Mouse (Mus musculus): Measurements from ENCODE around the gene Sdk1. TPM values are rescaled to one million over a fixed set of nuclear protein-coding genes. Genes with fewer than 3 reads are reported as not detected.

Gene Sdk1
- total and polyA plus RNA-seq, 3 experiments: 0.04 to 0.87 TPM; not detected in 1

- no peak for DNase-seq (ENCODE audit: extremely low read depth)
- no peaks in the 10 kb centered on the region for H3K9me3 ChIP-seq (replicated peaks; ENCODE audit: low read length)
- in situ Hi-C loops (cut with MboI; ENCODE audit: low pct_ligation_motif_present, low pct_unique_long_range_greater_than_20kb, low sequenced_read_pairs) (no loop called here), dilution Hi-C loops (cut with MboI; ENCODE audit: extremely low pct_ligation_motif_present, extremely low pct_unique_long_range_greater_than_20kb, low sequenced_read_pairs) (no loop called here)
- TF ChIP-seq ZC3H11A (IDR thresholded peaks at IDR 0.05; ENCODE audit: low read depth, low read length) (no peak), MXI1 (IDR thresholded peaks at IDR 0.05; ENCODE audit: low read depth, low read length) (no peak), MAFK (IDR thresholded peaks at IDR 0.05; ENCODE audit: insufficient replicate concordance, low read length) (no peak), SIN3A (IDR thresholded peaks at IDR 0.05; ENCODE audit: low read length) (no peak), GABPA (IDR thresholded peaks at IDR 0.05; ENCODE audit: insufficient replicate concordance, low read depth, low read length) (no peak), MAZ (IDR thresholded peaks at IDR 0.05; ENCODE audit: low read depth, low read length) (no peak), TCF12 (IDR thresholded peaks at IDR 0.05; ENCODE audit: low read depth, low read length) (no peak), MAX (IDR thresholded peaks at IDR 0.05; ENCODE audit: low read length) (no peak), USF1 (IDR thresholded peaks at IDR 0.05; ENCODE audit: low read depth, low read length) (no peak), E2F4 (IDR thresholded peaks at IDR 0.05; ENCODE audit: insufficient replicate concordance, low read depth, low read length) (no peak), ZKSCAN1 (IDR thresholded peaks at IDR 0.05; ENCODE audit: borderline replicate concordance, low read depth, low read length) (no peak), ZMIZ1 (IDR thresholded peaks at IDR 0.05; ENCODE audit: low read depth, low read length) (no peak), KAT2A (IDR thresholded peaks at IDR 0.05; ENCODE audit: insufficient replicate concordance, low read length) (no peak), UBTF (IDR thresholded peaks at IDR 0.05; ENCODE audit: low read depth, low read length) (no peak), USF2 (conservative IDR thresholded peaks at IDR 0.05; ENCODE audit: low read depth, low read length) (no peak)
- no peaks in the 10 kb centered on the region for H3K79me2 ChIP-seq (replicated peaks; ENCODE audit: control insufficient read depth, extremely low read depth, insufficient read depth, poor library complexity, severe bottlenecking)
- no peaks in the 10 kb centered on the region for H3K4me1 ChIP-seq (ENCODE audit: control insufficient read depth in 1 of 2, insufficient read depth in 2 of 2)
- H3K36me3 ChIP-seq (replicated peaks in 1 of 2; ENCODE audit: control insufficient read depth in 1 of 2, insufficient read depth in 1 of 2, low read length in 1 of 2): no peaks in the 10 kb centered on the region
- H3K4me2 ChIP-seq (ENCODE audit: insufficient read depth, low read depth, poor library complexity, severe bottlenecking): no peak overlapping the region
- peaks cover 18% of the 10 kb centered on the region for H3K27me3 ChIP-seq (replicated peaks)
- H3K4me3 ChIP-seq (replicated peaks in 1 of 3; ENCODE audit: low read depth in 2 of 3, low read length in 2 of 3, poor library complexity in 1 of 3): no peak overlapping the region
- no peak overlapping the region for H3K27ac ChIP-seq (ENCODE audit: insufficient read depth, low read depth)
- H3K9ac ChIP-seq (ENCODE audit: insufficient read depth, low read depth): no peak overlapping the region
These were observed 671.6 kb downstream of the Sdk1 start for GRCm38 (mm10) chr5:141912881-141913280.

GRCm38 (mm10) chr5:141916954-141917353 is 675.7 kb downstream of the Sdk1 start:
- Histone ChIP-seq H3K4me1 (ENCODE audit: control insufficient read depth in 1 of 2, insufficient read depth in 2 of 2) (no peaks in the 10 kb centered on the region), H3K4me2 (ENCODE audit: insufficient read depth, low read depth, poor library complexity, severe bottlenecking) (no peak overlapping the region), H3K36me3 (replicated peaks in 1 of 2; ENCODE audit: control insufficient read depth in 1 of 2, insufficient read depth in 1 of 2, low read length in 1 of 2) (no peaks in the 10 kb centered on the region), H3K79me2 (replicated peaks; ENCODE audit: control insufficient read depth, extremely low read depth, insufficient read depth, poor library complexity, severe bottlenecking) (no peaks in the 10 kb centered on the region), H3K9me3 (replicated peaks; ENCODE audit: low read length) (no peaks in the 10 kb centered on the region), H3K4me3 (replicated peaks in 1 of 3; ENCODE audit: low read depth in 2 of 3, low read length in 2 of 3, poor library complexity in 1 of 3) (no peak overlapping the region), H3K27ac (ENCODE audit: insufficient read depth, low read depth) (no peak overlapping the region), H3K9ac (ENCODE audit: insufficient read depth, low read depth) (no peak overlapping the region), H3K27me3 (replicated peaks) (peaks cover 10% of the 10 kb centered on the region)
- in situ Hi-C loops (cut with MboI; ENCODE audit: low pct_ligation_motif_present, low pct_unique_long_range_greater_than_20kb, low sequenced_read_pairs): no loop called here
- no peak for DNase-seq (ENCODE audit: extremely low read depth)
- TF ChIP-seq HCFC1 (IDR thresholded peaks at IDR 0.05; ENCODE audit: low read depth, low read length): no peak
- dilution Hi-C loops (cut with MboI; ENCODE audit: extremely low pct_ligation_motif_present, extremely low pct_unique_long_range_greater_than_20kb, low sequenced_read_pairs): no loop called here

Data from CH12.LX (cell line).